Mouse (Mus musculus): ENCODE results near the gene Stx17. TPM values are rescaled to one million over a fixed set of nuclear protein-coding genes. Genes with fewer than 3 reads are reported as not detected.

Stx17 gene
- polyA plus RNA-seq, 1 experiment from 2014 or later, result 23.6 TPM

- Histone ChIP-seq H3K9ac (ENCODE audit: low read length) (no peak overlapping the region), H3K4me2 (no peak overlapping the region), H3K4me3 (ENCODE audit: low read depth, low read length) (no peak overlapping the region), H3K4me1 (ENCODE audit: control insufficient read depth, insufficient read depth, low read length) (no peaks in the 10 kb centered on the region), H3K27me3 (ENCODE audit: control insufficient read depth, insufficient read depth, low read length) (no peaks in the 10 kb centered on the region), H3K9me3 (ENCODE audit: control insufficient read depth, low read length) (no peaks in the 10 kb centered on the region), H3K36me3 (ENCODE audit: control insufficient read depth, insufficient read depth, low read length) (no peaks in the 10 kb centered on the region), H3K27ac (ENCODE audit: low read depth, low read length) (no peak overlapping the region)
- 88% methylated on average over 8 of the region's 8 CpGs for WGBS
- no peak for ATAC-seq (ENCODE audit: low FRiP score)
- peak; percentile 56 for DNase-seq (ENCODE audit: low spot score, missing footprints)
These were observed 24.5 kb upstream of the Stx17 start for GRCm38 (mm10) chr4:48100217-48100616.

- ATAC-seq (ENCODE audit: low FRiP score) (no peak), DNase-seq (ENCODE audit: low spot score, missing footprints) (no peak)
- Histone ChIP-seq H3K36me3 (ENCODE audit: control insufficient read depth, insufficient read depth, low read length) (no peaks in the 10 kb centered on the region), H3K27me3 (ENCODE audit: control insufficient read depth, insufficient read depth, low read length) (no peaks in the 10 kb centered on the region), H3K4me3 (ENCODE audit: low read depth, low read length) (no peak overlapping the region), H3K9ac (ENCODE audit: low read length) (no peak overlapping the region), H3K9me3 (ENCODE audit: control insufficient read depth, low read length) (no peaks in the 10 kb centered on the region), H3K4me1 (ENCODE audit: control insufficient read depth, insufficient read depth, low read length) (no peaks in the 10 kb centered on the region), H3K27ac (ENCODE audit: low read depth, low read length) (no peak overlapping the region), H3K4me2 (no peak overlapping the region)
- 68% methylated on average over 2 of the region's 2 CpGs for WGBS
These were observed 22.7 kb upstream of the Stx17 start for GRCm38 (mm10) chr4:48101981-48102380.

- ATAC-seq (ENCODE audit: low FRiP score) (no peak), DNase-seq (ENCODE audit: low spot score, missing footprints) (peak; percentile 12)
- Histone ChIP-seq H3K36me3 (ENCODE audit: control insufficient read depth, insufficient read depth, low read length) (no peaks in the 10 kb centered on the region), H3K4me3 (ENCODE audit: low read depth, low read length) (no peak overlapping the region), H3K4me1 (ENCODE audit: control insufficient read depth, insufficient read depth, low read length) (no peaks in the 10 kb centered on the region), H3K27me3 (ENCODE audit: control insufficient read depth, insufficient read depth, low read length) (no peaks in the 10 kb centered on the region), H3K27ac (ENCODE audit: low read depth, low read length) (no peak overlapping the region), H3K4me2 (no peak overlapping the region), H3K9ac (ENCODE audit: low read length) (no peak overlapping the region), H3K9me3 (ENCODE audit: control insufficient read depth, low read length) (no peaks in the 10 kb centered on the region)
- WGBS, result 76% methylated on average over 5 of the region's 5 CpGs
These were observed 19.3 kb upstream of the Stx17 start for GRCm38 (mm10) chr4:48105387-48105786.

- 89% methylated on average over 6 of the region's 6 CpGs for WGBS
- no peaks in the 10 kb centered on the region for H3K9me3 ChIP-seq (ENCODE audit: control insufficient read depth, low read length)
These were observed 17.6 kb upstream of the Stx17 start for GRCm38 (mm10) chr4:48107086-48107485.

GRCm38 (mm10) chr4:48108591-48108990, 16.1 kb upstream of the Stx17 start:
- no peak overlapping the region for H3K4me2 ChIP-seq
- H3K36me3 ChIP-seq (ENCODE audit: control insufficient read depth, insufficient read depth, low read length), result no peaks in the 10 kb centered on the region
- no peaks in the 10 kb centered on the region for H3K4me1 ChIP-seq (ENCODE audit: control insufficient read depth, insufficient read depth, low read length)
- no peak for DNase-seq (ENCODE audit: low spot score, missing footprints)
- 71% methylated on average over 2 of the region's 2 CpGs for whole genome bisulfite sequencing
- H3K27me3 ChIP-seq (ENCODE audit: control insufficient read depth, insufficient read depth, low read length), result no peaks in the 10 kb centered on the region
- no peak for ATAC-seq (ENCODE audit: low FRiP score)
- H3K4me3 ChIP-seq (ENCODE audit: low read depth, low read length), result no peak overlapping the region
- no peak overlapping the region for H3K27ac ChIP-seq (ENCODE audit: low read depth, low read length)
- H3K9me3 ChIP-seq (ENCODE audit: control insufficient read depth, low read length), result no peaks in the 10 kb centered on the region
- no peak overlapping the region for H3K9ac ChIP-seq (ENCODE audit: low read length)

More at GRCm38 (mm10) chr4:48107086-48107485, 17.6 kb upstream of the Stx17 start:
- no peak for ATAC-seq (ENCODE audit: low FRiP score)
- Histone ChIP-seq H3K36me3 (ENCODE audit: control insufficient read depth, insufficient read depth, low read length) (no peaks in the 10 kb centered on the region), H3K4me3 (ENCODE audit: low read depth, low read length) (no peak overlapping the region), H3K27me3 (ENCODE audit: control insufficient read depth, insufficient read depth, low read length) (no peaks in the 10 kb centered on the region), H3K4me2 (no peak overlapping the region), H3K27ac (ENCODE audit: low read depth, low read length) (no peak overlapping the region), H3K9ac (ENCODE audit: low read length) (no peak overlapping the region), H3K4me1 (ENCODE audit: control insufficient read depth, insufficient read depth, low read length) (no peaks in the 10 kb centered on the region)
- no peak for DNase-seq (ENCODE audit: low spot score, missing footprints)

GRCm38 (mm10) chr4:48110331-48110730, 14.4 kb upstream of the Stx17 start:
- Histone ChIP-seq H3K27me3 (ENCODE audit: control insufficient read depth, insufficient read depth, low read length) (no peaks in the 10 kb centered on the region), H3K9me3 (ENCODE audit: control insufficient read depth, low read length) (no peaks in the 10 kb centered on the region), H3K4me2 (no peak overlapping the region), H3K4me3 (ENCODE audit: low read depth, low read length) (no peak overlapping the region), H3K9ac (ENCODE audit: low read length) (no peak overlapping the region), H3K27ac (ENCODE audit: low read depth, low read length) (no peak overlapping the region), H3K36me3 (ENCODE audit: control insufficient read depth, insufficient read depth, low read length) (no peaks in the 10 kb centered on the region), H3K4me1 (ENCODE audit: control insufficient read depth, insufficient read depth, low read length) (no peaks in the 10 kb centered on the region)
- DNase-seq (ENCODE audit: low spot score, missing footprints), result no peak
- ATAC-seq (ENCODE audit: low FRiP score), result no peak
- 87% methylated on average over 3 of the region's 3 CpGs for WGBS

GRCm38 (mm10) chr4:48116191-48116590, 8.5 kb upstream of the Stx17 start:
- Histone ChIP-seq H3K27me3 (ENCODE audit: control insufficient read depth, insufficient read depth, low read length) (no peaks in the 10 kb centered on the region), H3K27ac (ENCODE audit: low read depth, low read length) (no peak overlapping the region), H3K4me3 (ENCODE audit: low read depth, low read length) (no peak overlapping the region), H3K36me3 (ENCODE audit: control insufficient read depth, insufficient read depth, low read length) (no peaks in the 10 kb centered on the region), H3K9ac (ENCODE audit: low read length) (no peak overlapping the region), H3K4me2 (no peak overlapping the region), H3K9me3 (ENCODE audit: control insufficient read depth, low read length) (no peaks in the 10 kb centered on the region), H3K4me1 (ENCODE audit: control insufficient read depth, insufficient read depth, low read length) (no peaks in the 10 kb centered on the region; the same call in 1 of the 2 replicates)
- 63% methylated on average over 4 of the region's 4 CpGs for WGBS
- no peak for ATAC-seq (ENCODE audit: low FRiP score)
- DNase-seq (ENCODE audit: low spot score, missing footprints), result no peak

GRCm38 (mm10) chr4:48124416-48124772, 321 bp upstream of the Stx17 start:
- H3K27me3 ChIP-seq (ENCODE audit: control insufficient read depth, insufficient read depth, low read length), result no peaks in the 10 kb centered on the region; the same call in 1 of the 2 replicates
- peak overlapping the region; percentile 62 for H3K4me3 ChIP-seq (ENCODE audit: low read depth, low read length)
- H3K4me1 ChIP-seq (ENCODE audit: control insufficient read depth, insufficient read depth, low read length), result no peaks in the 10 kb centered on the region; the same call in 1 of the 2 replicates
- H3K9me3 ChIP-seq (ENCODE audit: control insufficient read depth, low read length), result no peaks in the 10 kb centered on the region
- 8% methylated on average over 9 of the region's 9 CpGs for WGBS
- H3K4me2 ChIP-seq, result peak overlapping the region; percentile 77
- DNase-seq (ENCODE audit: low spot score, missing footprints), result no peak
- H3K36me3 ChIP-seq (ENCODE audit: control insufficient read depth, insufficient read depth, low read length), result no peaks in the 10 kb centered on the region
- ATAC-seq (ENCODE audit: low FRiP score), result peak; percentile 78
- no peak overlapping the region for H3K9ac ChIP-seq (ENCODE audit: low read length)
- H3K27ac ChIP-seq (ENCODE audit: low read depth, low read length), result no peak overlapping the region

- no peak overlapping the region for H3K4me3 ChIP-seq (ENCODE audit: low read depth, low read length)
- H3K27me3 ChIP-seq (ENCODE audit: control insufficient read depth, insufficient read depth, low read length), result no peaks in the 10 kb centered on the region; the same call in 1 of the 2 replicates
- H3K36me3 ChIP-seq (ENCODE audit: control insufficient read depth, insufficient read depth, low read length), result no peaks in the 10 kb centered on the region; the same call in 1 of the 2 replicates
- WGBS, result 94% methylated on average over 6 of the region's 6 CpGs
- H3K4me1 ChIP-seq (ENCODE audit: control insufficient read depth, insufficient read depth, low read length), result no peaks in the 10 kb centered on the region
- H3K27ac ChIP-seq (ENCODE audit: low read depth, low read length), result no peak overlapping the region
- no peaks in the 10 kb centered on the region for H3K9me3 ChIP-seq (ENCODE audit: control insufficient read depth, low read length)
- H3K9ac ChIP-seq (ENCODE audit: low read length), result no peak overlapping the region
- H3K4me2 ChIP-seq, result no peak overlapping the region
- DNase-seq (ENCODE audit: low spot score, missing footprints), result no peak
- no peak for ATAC-seq (ENCODE audit: low FRiP score)
These were observed 5.6 kb downstream of the Stx17 start for GRCm38 (mm10) chr4:48130314-48130713.
